Mouse (Mus musculus) spleen, postnatal 4 days (tissue): Measurements from ENCODE around the gene BC055324.
A peak's percentile ranks its signal among the peaks of the same experiment; 100 is the strongest.
"Not testable (repeated sequence)": the region's sequence is repeated elsewhere in the genome, so short reads cannot be mapped to it uniquely, and the experiment has no call there.

ENCODE experiments used
- DNase-seq, 2 experiments: peaks; one replicate each; pipeline ENCODE4 v3.0.0; 2022; ENCODE audit warnings: low spot score in 2 of 2

Gene BC055324

DNA sequence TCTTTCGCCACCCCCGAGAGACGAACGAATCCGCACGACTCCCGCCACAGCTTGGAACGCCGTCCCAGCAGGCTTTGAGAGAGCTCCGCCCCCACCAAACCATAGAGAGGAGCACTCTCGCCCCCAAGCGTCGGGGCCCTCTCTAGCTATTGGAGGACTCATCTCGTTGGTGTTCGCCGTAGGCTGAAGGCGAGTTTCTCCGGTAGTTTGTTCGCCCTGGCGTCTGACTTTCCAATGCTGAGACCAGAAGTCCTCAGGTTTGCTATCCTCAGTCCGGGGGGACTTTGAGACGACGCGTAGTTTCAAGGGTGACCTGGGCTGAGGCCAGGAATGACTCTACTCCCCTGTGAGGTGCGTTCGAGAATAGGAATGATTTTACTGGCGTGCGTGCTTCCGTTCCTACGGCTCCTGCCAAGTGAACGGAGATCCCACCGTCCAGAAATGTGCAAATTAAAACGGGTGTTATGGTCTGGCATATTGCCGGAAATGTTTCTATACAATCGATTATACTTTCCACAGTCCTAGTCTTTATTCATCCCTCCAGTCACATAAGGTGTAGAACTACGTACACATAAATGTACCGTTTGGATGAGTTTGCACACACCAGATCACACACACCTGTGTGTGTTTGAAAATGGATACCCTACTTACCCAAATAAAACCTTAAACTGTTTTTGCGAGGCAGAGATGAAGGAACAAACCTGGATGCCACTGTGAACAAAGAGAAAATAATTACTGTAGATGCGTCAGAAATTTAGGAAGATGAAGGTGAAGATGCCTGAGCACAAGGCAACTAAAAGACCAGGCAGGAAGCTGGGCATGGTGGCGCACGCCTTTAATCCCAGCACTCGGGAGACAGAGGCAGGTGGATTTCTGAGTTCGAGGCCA is at the start of gene BC055324, which contains the start of gene Mettl18:
BC055324 (minus strand) TSS at position 76 of the 888 bp plus-strand sequence.
Mettl18 (plus strand) TSS at position 169 of the 888 bp plus-strand sequence.
- DNase-seq = peak; percentile 91 to 95

- no peak for DNase-seq
Observed at GRCm38 (mm10) chr1:164043549-164043948, 49.0 kb upstream of the BC055324 start.

DNA sequence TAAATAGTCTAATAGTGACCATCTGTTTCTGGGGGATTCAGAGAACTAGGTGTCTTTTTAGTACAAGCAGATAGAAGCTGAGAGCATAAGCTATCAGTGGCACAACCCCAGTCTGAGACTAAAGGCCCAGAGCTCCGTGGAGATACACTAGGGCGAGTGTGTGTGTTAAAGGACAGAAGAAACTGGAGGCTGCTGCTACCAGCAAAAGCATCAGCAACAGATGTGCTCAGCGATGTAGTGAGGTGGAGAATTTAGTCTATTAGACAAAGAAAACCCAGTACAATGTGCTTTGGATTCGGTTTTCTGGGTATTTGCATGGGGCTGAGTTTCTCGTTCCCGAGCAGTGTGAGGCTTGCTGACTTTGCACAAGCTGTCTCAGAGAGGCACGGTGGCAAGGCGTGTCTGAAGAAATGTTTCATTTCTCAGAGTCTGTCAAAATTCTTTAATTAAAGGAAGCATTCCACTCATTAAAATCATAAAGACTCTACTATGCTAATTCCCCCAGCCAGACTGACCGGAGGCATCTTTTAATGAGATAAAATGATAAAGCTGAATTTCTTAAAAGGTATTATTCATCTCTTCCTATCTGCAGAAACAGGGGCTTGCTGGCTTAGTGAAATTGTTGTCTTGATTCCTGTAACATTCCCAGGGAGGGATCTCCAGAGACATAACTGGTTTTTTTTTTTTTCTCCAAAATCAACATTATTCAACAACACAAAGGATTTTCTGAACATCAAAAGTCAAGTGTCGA is 46.0 kb upstream of the BC055324 start:
- no peak for DNase-seq

DNA sequence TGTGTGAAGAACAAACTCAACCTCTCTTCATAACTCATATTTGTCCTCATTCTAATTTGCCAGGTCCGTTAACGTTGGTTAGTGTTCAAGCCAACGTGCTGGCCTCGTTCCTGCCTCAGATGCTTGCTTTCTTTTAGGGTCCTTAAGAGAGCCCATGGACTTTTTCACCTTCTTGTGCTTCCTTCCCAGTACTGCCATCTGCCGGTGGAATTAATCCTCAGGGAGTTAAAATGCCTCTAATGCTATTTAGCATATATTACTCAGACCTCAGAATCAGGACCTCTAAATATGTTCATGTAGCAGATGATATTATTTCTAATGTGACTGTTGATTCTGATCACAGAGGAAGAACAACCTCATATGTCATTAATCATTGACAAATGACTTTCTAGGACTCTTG is 32.8 kb upstream of the BC055324 start:
- DNase-seq = no peak

DNA sequence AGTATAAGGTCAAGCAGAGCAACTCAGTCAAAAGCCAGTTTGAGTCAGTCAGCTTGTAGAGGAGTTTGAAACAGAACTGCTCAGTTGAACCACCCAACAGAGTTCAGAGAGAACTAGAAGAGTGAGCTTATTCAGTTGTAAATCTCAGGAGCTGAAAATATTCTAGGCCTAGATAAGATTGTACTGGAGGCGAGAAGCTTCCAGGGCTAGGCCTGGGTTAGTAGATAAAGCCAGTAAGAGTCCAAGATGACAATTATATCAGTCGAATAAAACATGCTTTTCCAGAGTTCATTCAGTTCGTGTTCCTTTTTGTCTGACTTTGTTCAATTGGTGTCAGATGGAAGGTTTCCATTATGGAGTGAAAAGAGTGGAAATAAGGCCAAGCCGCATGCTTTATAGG is 31.1 kb upstream of the BC055324 start:
- no peak for DNase-seq

DNA sequence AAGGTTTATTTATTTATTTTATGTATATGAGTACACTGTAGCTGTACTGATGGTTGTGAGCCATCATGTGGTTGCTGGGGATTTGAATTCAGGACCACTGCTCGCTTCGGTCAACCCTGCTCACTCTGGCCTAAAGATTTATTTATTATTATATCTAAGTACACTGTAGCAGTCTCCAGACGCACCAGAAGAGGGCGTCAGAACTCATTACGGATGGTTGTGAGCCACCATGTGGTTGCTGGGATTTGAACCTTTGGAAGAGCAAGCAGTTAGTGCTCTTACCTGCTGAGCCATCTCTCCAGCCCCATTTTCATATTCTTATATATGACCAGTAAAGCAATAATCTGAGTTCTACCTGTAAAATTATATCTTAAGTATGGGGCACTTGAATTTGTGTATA is 27.5 kb upstream of the BC055324 start:
- not testable (repeated sequence) for DNase-seq

- DNase-seq = not testable (repeated sequence)
Observed at GRCm38 (mm10) chr1:164020746-164021145, 26.1 kb upstream of the BC055324 start.

GRCm38 (mm10) chr1:164019789-164020188 is 25.2 kb upstream of the BC055324 start:
- no peak for DNase-seq

DNA sequence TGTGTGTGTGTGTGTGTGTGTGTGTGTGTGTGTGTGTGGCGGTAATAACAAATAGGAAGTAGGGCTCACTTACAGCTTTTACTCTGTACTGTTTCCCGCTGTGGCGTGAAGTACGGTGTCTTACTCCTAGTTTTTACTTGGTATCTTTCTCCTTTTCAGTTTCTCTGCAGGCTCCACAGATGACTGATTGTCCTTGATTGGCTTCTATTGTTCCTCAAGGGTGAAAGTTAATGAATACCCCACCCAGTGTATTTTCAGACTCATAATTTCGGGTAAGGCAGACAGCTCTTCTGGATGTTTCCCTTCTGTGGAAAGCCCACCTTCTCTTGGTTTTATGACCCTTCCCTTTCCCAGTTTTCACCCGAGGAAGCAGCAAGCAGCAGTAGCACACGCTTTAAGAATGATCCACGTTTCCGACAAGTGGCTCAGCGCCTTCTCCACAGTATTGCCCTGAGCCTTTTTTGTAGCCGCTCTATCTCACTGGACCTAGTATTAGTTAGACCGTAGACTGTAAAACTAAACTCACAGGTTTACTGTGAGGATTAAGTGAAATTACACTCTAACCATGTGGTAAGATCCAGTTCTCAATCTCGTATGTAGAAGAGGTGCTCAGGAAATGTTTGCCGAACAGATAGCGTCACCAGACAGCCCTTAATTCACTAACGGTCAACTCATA is 23.8 kb upstream of the BC055324 start:
- DNase-seq = no peak

- DNase-seq = no peak
Observed at GRCm38 (mm10) chr1:164014616-164015015, 20.0 kb upstream of the BC055324 start.

GRCm38 (mm10) chr1:164009235-164009634 is 14.6 kb upstream of the BC055324 start:
- peak; percentile 25 to 73 for DNase-seq

DNA sequence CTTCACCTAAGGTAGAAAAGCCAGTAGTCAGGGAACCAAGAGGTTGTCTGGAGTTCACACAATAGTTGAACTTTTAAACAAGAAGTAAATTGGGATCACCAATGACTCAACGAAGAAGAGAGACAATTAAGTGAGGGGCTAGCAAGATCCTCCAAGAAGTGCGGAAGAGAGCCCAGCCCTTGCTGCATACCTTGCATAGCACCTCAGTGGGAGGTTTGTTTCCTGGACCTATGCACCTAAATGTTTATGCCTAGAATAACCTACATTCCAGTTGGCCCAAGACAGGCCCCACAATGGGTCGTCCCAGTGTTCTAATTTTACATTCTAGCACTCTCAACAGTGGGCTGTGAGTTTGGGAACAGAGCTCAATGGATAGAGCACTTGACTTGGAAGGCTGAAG is 9.7 kb upstream of the BC055324 start:
- no peak for DNase-seq

GRCm38 (mm10) chr1:164001831-164002452 is 7.3 kb upstream of the BC055324 start:
- no peak for DNase-seq

DNA sequence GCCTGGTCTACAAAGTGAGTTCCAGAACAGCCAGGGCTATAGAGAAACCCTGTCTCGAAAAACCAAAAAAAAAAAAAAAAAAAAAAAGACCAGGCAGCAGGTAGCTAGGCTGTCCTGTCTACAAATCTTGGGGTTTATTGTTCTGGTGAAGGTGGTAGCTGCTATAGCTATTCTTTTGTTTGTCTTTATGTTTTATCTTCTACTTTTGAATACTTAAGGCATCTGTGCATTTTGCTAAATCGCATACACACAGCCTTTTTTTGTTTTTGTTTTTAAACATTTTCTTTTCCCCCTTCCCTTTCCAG is 965 bp upstream of the BC055324 start:
- DNase-seq = no peak

GRCm38 (mm10) chr1:163994173-163994720 is 349 bp downstream of the BC055324 start:
- DNase-seq = no peak

DNA sequence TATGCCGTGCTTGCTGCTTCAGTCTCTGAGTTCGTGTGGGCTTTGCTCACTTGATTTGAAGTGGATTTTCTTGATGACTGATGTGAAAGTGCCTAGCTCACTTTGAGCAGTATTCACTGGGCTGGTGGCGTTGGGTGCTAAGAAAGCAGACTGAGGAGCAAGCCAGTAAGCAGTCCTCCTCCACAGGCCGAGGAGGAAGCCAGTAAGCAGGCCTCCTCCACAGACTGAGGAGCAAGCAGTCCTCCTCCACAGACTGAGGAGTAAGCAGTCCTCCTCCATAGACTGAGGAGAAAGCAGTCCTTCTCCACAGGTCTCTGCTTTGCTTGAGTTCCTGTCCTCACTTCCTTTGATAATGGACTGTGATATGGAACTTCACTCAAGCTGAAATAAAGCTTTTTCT is 2.2 kb downstream of the BC055324 start:
- no peak for DNase-seq

GRCm38 (mm10) chr1:163976515-163976914 is 18.1 kb downstream of the BC055324 start:
- DNase-seq = no peak

DNA sequence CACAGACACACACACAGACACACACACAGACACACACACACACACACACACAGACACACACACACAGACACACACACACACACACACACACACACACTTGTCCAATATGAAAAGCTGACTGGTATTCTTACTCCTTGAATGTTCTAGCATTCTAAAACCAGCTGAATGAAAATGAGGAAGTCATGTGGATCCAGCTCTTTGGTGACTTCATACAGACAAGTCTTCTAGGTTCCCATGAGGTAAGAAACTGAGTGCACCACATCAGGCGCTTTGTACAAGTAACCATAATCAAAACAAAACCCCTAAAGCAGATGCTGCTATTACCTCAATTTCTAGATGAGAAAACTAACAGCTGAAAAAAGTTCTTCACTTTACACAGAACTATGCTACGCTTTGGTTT is 19.5 kb downstream of the BC055324 start:
- no peak for DNase-seq

DNA sequence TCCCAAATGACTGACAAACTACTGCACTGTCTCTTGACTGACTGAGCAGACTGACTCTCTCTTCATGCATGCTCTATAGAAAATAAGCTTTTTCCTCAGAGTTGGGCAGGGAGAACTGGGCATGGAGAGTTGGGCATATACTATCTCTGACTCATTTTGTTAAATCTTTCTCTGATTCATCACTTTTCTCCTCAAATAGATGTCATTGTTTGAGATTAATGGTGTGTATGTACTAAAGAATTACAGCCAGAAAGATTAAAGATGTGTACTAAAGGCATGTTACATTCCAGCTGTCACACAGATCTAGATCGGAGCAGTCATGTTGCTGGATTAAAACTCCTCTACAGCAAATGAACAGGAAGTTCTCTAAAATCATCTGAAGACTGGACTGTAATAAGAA is 20.1 kb downstream of the BC055324 start:
- DNase-seq = no peak

DNA sequence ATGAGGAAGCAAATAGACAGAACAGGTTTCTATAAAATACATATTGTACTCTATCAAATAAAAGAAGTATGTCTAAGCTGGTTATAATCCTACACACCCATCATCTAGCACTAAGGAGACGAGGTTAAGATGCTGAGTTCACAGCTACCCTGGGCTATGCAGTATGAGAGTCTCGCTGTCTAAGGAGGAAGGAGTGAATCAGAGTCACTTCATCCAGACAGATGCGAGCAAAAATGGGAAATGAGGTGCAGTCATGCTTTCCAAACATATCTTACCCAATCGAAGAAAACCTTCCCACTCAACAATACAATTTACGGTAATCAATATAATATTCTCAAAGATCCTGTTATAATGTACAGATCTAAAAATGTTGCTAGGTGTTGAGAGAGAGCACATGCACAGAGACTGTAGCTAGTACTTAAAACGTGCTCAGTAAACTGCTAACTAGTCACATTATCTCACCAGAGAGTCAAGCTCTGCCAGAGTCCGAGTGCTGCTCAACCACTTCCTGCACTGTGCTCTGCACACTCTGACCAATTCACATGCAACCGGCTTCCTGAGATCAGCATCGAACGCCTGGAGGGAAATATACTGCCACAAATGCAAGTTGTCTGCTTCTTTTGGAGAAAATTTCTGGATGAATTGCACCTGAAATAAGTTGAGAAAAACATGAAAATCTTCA is 30.4 kb downstream of the BC055324 start:
- no peak for DNase-seq

GRCm38 (mm10) chr1:163958036-163958435 is 36.6 kb downstream of the BC055324 start:
- DNase-seq = no peak
